Mouse (Mus musculus) A20 (cell line): ENCODE results near the gene Acads.
"Not testable (repeated sequence)": the region's sequence is repeated elsewhere in the genome, so short reads cannot be mapped to it uniquely, and the experiment has no call there.

Source experiments
- DNase-seq: peaks from one replicate; pipeline ENCODE4 v3.0.0-alpha.2; 2011; ENCODE audit warnings: low read depth, low spot score

Acads gene

GRCm38 (mm10) chr5:115073306-115073705, 45.8 kb downstream of the Acads start:
- not testable (repeated sequence) for DNase-seq

- no peak for DNase-seq
These were observed 47.0 kb downstream of the Acads start for GRCm38 (mm10) chr5:115072143-115072542.

- no peak for DNase-seq
These were observed 47.8 kb downstream of the Acads start for GRCm38 (mm10) chr5:115071096-115071901.

GRCm38 (mm10) chr5:115070457-115070856, 48.7 kb downstream of the Acads start:
- DNase-seq, result no peak

GRCm38 (mm10) chr5:115069611-115070010, 49.5 kb downstream of the Acads start:
- no peak for DNase-seq

- DNase-seq, result no peak
These were observed 50.3 kb downstream of the Acads start for GRCm38 (mm10) chr5:115068671-115069421.

- DNase-seq, result no peak
These were observed 52.9 kb downstream of the Acads start for GRCm38 (mm10) chr5:115066245-115066644.

GRCm38 (mm10) chr5:115063391-115063790, 55.8 kb downstream of the Acads start:
- no peak for DNase-seq

GRCm38 (mm10) chr5:115062566-115062965, 56.6 kb downstream of the Acads start:
- DNase-seq, result no peak

- no peak for DNase-seq
These were observed 58.2 kb downstream of the Acads start for GRCm38 (mm10) chr5:115060977-115061376.
